20 mouse cellular contexts compared by ENCODE assay signal in genomic region chr1:34766899-34767298, GRCm38 (mm10).
DNase-seq lines count a peak whose midpoint lies in the region; ATAC-seq lines count a peak whose summit lies in the region.
"Had no signal": no experiment of that assay in that cellular context is flagged by ENCODE, and none has a peak within 500 bp of the region (broad histone marks: within the 10 kb centered on the region; RNA-seq: fewer than 3 reads in every experiment).

No protein-coding gene starts in this region.

- H3K9me3 ChIP-seq in forebrain, embryonic 11.5 days (ENCODE audit: control insufficient read depth, low read length) = no peaks in the 10 kb centered on the region
- no peaks in the 10 kb centered on the region for H3K9me3 ChIP-seq in forebrain, embryonic 14.5 days (replicated peaks; ENCODE audit: control insufficient read depth, low read length)
- H3K9me3 ChIP-seq in forebrain, embryonic 15.5 days = no peaks in the 10 kb centered on the region
- H3K9me3 ChIP-seq: embryonic facial prominence, embryonic 10.5 days; forebrain, embryonic 13.5 days; hindbrain, embryonic 12.5 days; kidney, embryonic 15.5 days; midbrain, embryonic 12.5 days; neural tube, embryonic 13.5 days had no signal

- H3K27ac ChIP-seq in forebrain, embryonic 11.5 days (ENCODE audit: low read depth, low read length) = no peak overlapping the region
- no peak overlapping the region for H3K27ac ChIP-seq in forebrain, embryonic 14.5 days (ENCODE audit: low read depth, low read length)
- no peak overlapping the region for H3K27ac ChIP-seq in forebrain, embryonic 15.5 days (replicated peaks)
- H3K27ac ChIP-seq: embryonic facial prominence, embryonic 10.5 days; forebrain, embryonic 13.5 days; hindbrain, embryonic 12.5 days; kidney, embryonic 15.5 days; midbrain, embryonic 12.5 days; neural tube, embryonic 13.5 days had no signal

- no peaks in the 10 kb centered on the region for H3K36me3 ChIP-seq in forebrain, embryonic 11.5 days (ENCODE audit: control insufficient read depth, insufficient read depth, low read length)
- H3K36me3 ChIP-seq in forebrain, embryonic 14.5 days (ENCODE audit: control insufficient read depth, insufficient read depth, low read length) = no peaks in the 10 kb centered on the region
- H3K36me3 ChIP-seq in forebrain, embryonic 15.5 days = no peaks in the 10 kb centered on the region
- H3K36me3 ChIP-seq: embryonic facial prominence, embryonic 10.5 days; hindbrain, embryonic 12.5 days; kidney, embryonic 15.5 days; midbrain, embryonic 12.5 days; neural tube, embryonic 13.5 days had no signal

- no peak overlapping the region for H3K4me2 ChIP-seq in forebrain, embryonic 11.5 days (ENCODE audit: low read depth, low read length, severe bottlenecking)
- H3K4me2 ChIP-seq in forebrain, embryonic 14.5 days (ENCODE audit: low read length) = no peak overlapping the region
- H3K4me2 ChIP-seq in forebrain, embryonic 15.5 days (replicated peaks) = no peak overlapping the region
- H3K4me2 ChIP-seq: forebrain, embryonic 13.5 days; hindbrain, embryonic 12.5 days; kidney, embryonic 15.5 days; midbrain, embryonic 12.5 days; neural tube, embryonic 13.5 days had no signal

- no peak overlapping the region for H3K9ac ChIP-seq in forebrain, embryonic 11.5 days (ENCODE audit: low read length)
- H3K9ac ChIP-seq in forebrain, embryonic 14.5 days (ENCODE audit: low read length) = no peak overlapping the region
- H3K9ac ChIP-seq in forebrain, embryonic 15.5 days (replicated peaks) = no peak overlapping the region
- H3K9ac ChIP-seq: forebrain, embryonic 13.5 days; hindbrain, embryonic 12.5 days; kidney, embryonic 15.5 days; midbrain, embryonic 12.5 days; neural tube, embryonic 13.5 days had no signal

- ATAC-seq in forebrain, embryonic 11.5 days (replicated peaks; ENCODE audit: low FRiP score) = no peak
- ATAC-seq in forebrain, embryonic 14.5 days = no peak
- ATAC-seq in forebrain, embryonic 15.5 days (replicated peaks) = no peak
- ATAC-seq: forebrain, embryonic 13.5 days; intestine, embryonic 16.5 days; lung, postnatal 0 days had no signal

- peak; percentile 20 for DNase-seq in forebrain, embryonic 11.5 days (ENCODE audit: low spot score)
- no peak for DNase-seq in forebrain, embryonic 14.5 days (ENCODE audit: low spot score)
- DNase-seq in ovary, postnatal 14 days (ENCODE audit: low spot score) = peak; percentile 18
- DNase-seq in ovary, adult 18-20 months (ENCODE audit: low spot score) = no peak
- peak; percentile 89 for DNase-seq in cerebellum, adult 9-10 months
- DNase-seq in Muller cell, postnatal 12 days (ENCODE audit: inconsistent ontology term) = no peak
- DNase-seq: gastrocnemius, postnatal 25 days; kidney, postnatal 4 days; right cerebral cortex, postnatal 25 days; thymus, postnatal 4 days had no signal

- H3K4me3 ChIP-seq in forebrain, embryonic 11.5 days (ENCODE audit: low read depth, low read length) = no peak overlapping the region
- no peak overlapping the region for H3K4me3 ChIP-seq in forebrain, embryonic 14.5 days (ENCODE audit: low read depth, low read length)
- H3K4me3 ChIP-seq in forebrain, embryonic 15.5 days = no peak overlapping the region
- H3K4me3 ChIP-seq: embryonic facial prominence, embryonic 10.5 days; forebrain, embryonic 13.5 days; hindbrain, embryonic 12.5 days; kidney, embryonic 15.5 days; midbrain, embryonic 12.5 days; neural tube, embryonic 13.5 days had no signal

- H3K4me1 ChIP-seq in forebrain, embryonic 11.5 days (replicated peaks; ENCODE audit: control insufficient read depth, insufficient read depth, low read length) = no peaks in the 10 kb centered on the region
- H3K4me1 ChIP-seq in forebrain, embryonic 14.5 days (ENCODE audit: control insufficient read depth, insufficient read depth, low read length) = no peaks in the 10 kb centered on the region
- no peaks in the 10 kb centered on the region for H3K4me1 ChIP-seq in forebrain, embryonic 15.5 days
- H3K4me1 ChIP-seq: embryonic facial prominence, embryonic 10.5 days; forebrain, embryonic 13.5 days; kidney, embryonic 15.5 days; midbrain, embryonic 12.5 days had no signal

- no peaks in the 10 kb centered on the region for H3K27me3 ChIP-seq in forebrain, embryonic 11.5 days (ENCODE audit: control insufficient read depth, insufficient read depth, low read length)
- H3K27me3 ChIP-seq in forebrain, embryonic 14.5 days (replicated peaks; ENCODE audit: control insufficient read depth, insufficient read depth, low read length) = no peaks in the 10 kb centered on the region
- no peaks in the 10 kb centered on the region for H3K27me3 ChIP-seq in forebrain, embryonic 15.5 days
- H3K27me3 ChIP-seq: CH12.LX; forebrain, embryonic 13.5 days; hindbrain, embryonic 12.5 days; kidney, embryonic 15.5 days; midbrain, embryonic 12.5 days; neural tube, embryonic 13.5 days had no signal

- WGBS in forebrain, embryonic 11.5 days = 66% methylated on average over 1 of the region's 1 CpGs
- WGBS in forebrain, embryonic 14.5 days = 72% methylated on average over 1 of the region's 1 CpGs
- 41% methylated on average over 1 of the region's 1 CpGs for WGBS in forebrain, embryonic 15.5 days

Comparison
In these comparisons a context has a peak if more than half of its experiments do, and no peak if none do; other contexts are left out.
1. DNase-seq: peak in forebrain, embryonic 11.5 days (single experiment), ovary, postnatal 14 days (single experiment) and cerebellum, adult 9-10 months (single experiment); none in forebrain, embryonic 14.5 days (single experiment), ovary, adult 18-20 months (single experiment) and Muller cell, postnatal 12 days (single experiment).